Mouse (Mus musculus) kidney, embryonic 15.5 days (tissue): ENCODE measurements around the gene Kcnb1. TPM values are rescaled to one million over a fixed set of nuclear protein-coding genes. Genes with fewer than 3 reads are reported as not detected.

Experiments
- ATAC-seq: fragments of 200-750 bp; cut with Nextera tagmentation; replicated peaks from 2 replicates; pipeline ENCODE4 v1.8.0; 2017; ENCODE audit warnings: moderate TSS enrichment; ENCODE audit not compliant: low FRiP score
- H3K27ac ChIP-seq: fragments of 300-500 bp; sonication (generic); 2 replicates; pipeline ENCODE4 v1.5.1; 2015; ENCODE audit warnings: mild to moderate bottlenecking, inconsistent platforms
- H3K27me3 ChIP-seq: fragments of 300-500 bp; sonication (generic); 2 replicates; pipeline ENCODE4 v1.6.1; 2015; ENCODE audit warnings: inconsistent platforms
- H3K36me3 ChIP-seq: fragments of 300-500 bp; sonication (generic); 2 replicates; pipeline ENCODE4 v1.6.1; 2015; ENCODE audit warnings: inconsistent platforms
- H3K4me1 ChIP-seq: fragments of 300-500 bp; sonication (generic); 2 replicates; pipeline ENCODE4 v1.6.1; 2015; ENCODE audit warnings: inconsistent platforms
- H3K4me2 ChIP-seq: fragments of 300-500 bp; sonication (generic); 2 replicates; pipeline ENCODE4 v1.6.1; 2015; ENCODE audit warnings: moderate library complexity, mild to moderate bottlenecking, inconsistent platforms
- H3K4me3 ChIP-seq: fragments of 300-500 bp; sonication (generic); replicated peaks from 2 replicates; pipeline ENCODE4 v1.5.1; 2015; ENCODE audit warnings: mild to moderate bottlenecking, inconsistent platforms
- H3K9ac ChIP-seq: fragments of 300-500 bp; sonication (generic); 2 replicates; pipeline ENCODE4 v1.6.1; 2015; ENCODE audit warnings: mild to moderate bottlenecking, inconsistent platforms
- H3K9me3 ChIP-seq: fragments of 300-500 bp; sonication (generic); replicated peaks from 2 replicates; pipeline ENCODE4 v1.6.1; 2016; ENCODE audit warnings: inconsistent platforms
- WGBS: fragments of 180-500 bp; shearing (Covaris S2); methylation state at CpG from one replicate; pipeline ENCODE4 v1.1.7; 2015; ENCODE audit warnings: mixed read lengths; 5-methylcytosine and 5-hydroxymethylcytosine counted together
- polyA plus RNA-seq: library from polyadenylated mRNA; unstranded; fragments of >200 nt; fragmentation: Nextera tagmentation; extraction: Ambion mirVana; gene quantifications from 2 replicates; pipeline ENCODE4 v1.2.1, GENCODE M21; 2015

The Kcnb1 gene
- polyA plus RNA-seq, 1 experiment from 2014 or later, result 1.9 TPM

DNA sequence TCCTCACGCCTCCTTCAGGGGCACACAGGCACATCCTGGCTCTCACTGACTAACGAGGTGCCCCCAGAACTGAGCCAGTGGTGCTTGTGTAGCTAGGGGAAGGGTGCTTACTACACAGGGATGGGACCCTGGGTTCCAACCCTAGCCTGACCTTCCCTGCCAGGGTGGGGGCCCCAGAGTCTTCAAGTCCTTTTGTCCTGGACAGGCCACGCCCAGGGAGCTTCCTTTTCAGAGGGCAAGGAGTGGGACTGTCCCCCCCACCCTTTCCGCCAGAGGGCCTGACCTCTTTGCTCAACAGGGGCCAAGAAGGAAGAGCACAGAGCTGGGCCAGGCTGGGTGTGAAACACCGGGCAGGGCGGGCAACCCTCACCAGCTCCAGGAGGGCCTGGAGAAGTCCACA, 68.7 kb downstream of the Kcnb1 start:
- WGBS, result 72% methylated on average over 6 of the region's 6 CpGs
- Histone ChIP-seq H3K4me1 (peaks cover 50% of the 10 kb centered on the region), H3K27ac (no peak overlapping the region), H3K4me2 (no peak overlapping the region), H3K36me3 (no peaks in the 10 kb centered on the region), H3K4me3 (no peak overlapping the region), H3K27me3 (no peaks in the 10 kb centered on the region), H3K9me3 (no peaks in the 10 kb centered on the region), H3K9ac (no peak overlapping the region)
- ATAC-seq, result no peak

GRCm38 (mm10) chr2:167120186-167120830, 69.6 kb downstream of the Kcnb1 start:
- Histone ChIP-seq H3K36me3 (no peaks in the 10 kb centered on the region), H3K4me1 (peaks cover 54% of the 10 kb centered on the region), H3K9me3 (no peaks in the 10 kb centered on the region), H3K4me3 (no peak overlapping the region), H3K4me2 (no peak overlapping the region), H3K27me3 (no peaks in the 10 kb centered on the region), H3K27ac (no peak overlapping the region), H3K9ac (no peak overlapping the region)
- 71% methylated on average over 12 of the region's 12 CpGs for WGBS
- no peak for ATAC-seq

DNA sequence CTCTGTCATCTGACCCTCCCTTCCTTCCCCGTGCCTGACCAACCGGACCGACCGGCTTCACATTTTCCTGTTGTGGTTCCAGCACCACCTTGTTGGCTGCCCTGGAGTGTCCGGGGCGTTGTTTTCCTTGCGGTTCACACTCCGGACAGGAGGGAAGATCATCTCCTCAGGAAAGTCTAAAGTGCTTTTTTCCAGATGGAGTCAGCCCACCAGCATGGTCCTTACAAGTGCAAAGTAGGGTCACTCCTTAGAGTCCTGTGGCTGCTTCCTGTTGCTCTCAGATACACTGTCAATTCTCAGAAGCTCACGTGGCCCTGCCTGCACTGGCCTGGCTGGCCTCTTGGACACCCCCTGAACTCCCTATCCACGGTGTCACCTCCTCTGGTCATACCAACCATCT, 71.9 kb downstream of the Kcnb1 start:
- no peak for ATAC-seq
- H3K4me1 ChIP-seq, result peaks cover 38% of the 10 kb centered on the region
- WGBS, result 29% methylated on average over 10 of the region's 10 CpGs
- no peaks in the 10 kb centered on the region for H3K27me3 ChIP-seq
- H3K4me3 ChIP-seq, result no peak overlapping the region
- H3K4me2 ChIP-seq, result no peak overlapping the region
- H3K27ac ChIP-seq, result no peak overlapping the region
- no peak overlapping the region for H3K9ac ChIP-seq
- no peaks in the 10 kb centered on the region for H3K36me3 ChIP-seq
- H3K9me3 ChIP-seq, result no peaks in the 10 kb centered on the region

DNA sequence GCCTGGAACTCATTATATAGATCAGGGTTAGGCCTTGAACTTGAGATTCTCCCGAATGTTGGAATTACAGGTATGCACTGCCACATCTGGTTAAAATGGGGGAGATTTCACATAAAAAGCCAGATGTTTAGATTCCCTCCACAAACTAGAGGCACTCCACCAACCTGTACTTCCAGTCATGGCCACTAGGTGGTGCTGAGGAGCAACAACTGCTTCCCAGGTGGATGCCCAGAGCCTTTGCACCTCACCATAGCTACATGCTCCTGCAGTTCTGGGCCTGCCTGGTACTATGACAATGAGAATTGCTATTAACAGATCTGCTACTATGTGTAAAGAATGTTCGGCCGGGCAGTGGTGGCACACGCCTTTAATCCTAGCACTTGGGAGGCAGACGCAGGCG, 77.2 kb downstream of the Kcnb1 start:
- Histone ChIP-seq H3K9ac (no peak overlapping the region), H3K27me3 (no peaks in the 10 kb centered on the region), H3K9me3 (no peaks in the 10 kb centered on the region), H3K4me1 (peaks cover 16% of the 10 kb centered on the region), H3K36me3 (no peaks in the 10 kb centered on the region), H3K27ac (no peak overlapping the region), H3K4me3 (no peak overlapping the region), H3K4me2 (no peak overlapping the region)
- 49% methylated on average over 6 of the region's 6 CpGs for WGBS
- ATAC-seq, result 0 out of 2 replicates have a peak, but pooled peaks have one; percentile 38

DNA sequence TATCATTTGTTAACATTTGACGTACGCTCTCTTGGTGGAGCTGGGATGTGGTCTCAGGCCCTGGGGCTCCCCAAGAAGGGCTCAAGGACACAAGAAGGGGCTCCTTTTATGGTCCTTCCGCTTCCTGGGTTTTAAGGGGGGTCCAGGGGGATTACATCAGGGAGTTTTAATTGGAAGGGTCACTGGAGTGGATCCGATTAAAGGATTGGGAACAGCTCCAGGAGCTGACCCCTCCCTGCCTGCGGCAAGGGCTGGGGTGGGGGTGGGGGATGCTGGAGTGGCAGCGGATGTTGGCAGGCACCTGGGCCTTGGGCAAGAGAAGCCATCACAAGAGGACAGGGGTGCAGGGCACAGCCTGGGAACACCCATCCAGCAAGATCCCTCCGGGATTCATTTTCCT, 77.7 kb downstream of the Kcnb1 start:
- Histone ChIP-seq H3K4me3 (no peak overlapping the region), H3K27me3 (no peaks in the 10 kb centered on the region), H3K36me3 (no peaks in the 10 kb centered on the region), H3K9me3 (no peaks in the 10 kb centered on the region), H3K4me1 (peaks cover 13% of the 10 kb centered on the region), H3K27ac (no peak overlapping the region), H3K9ac (no peak overlapping the region), H3K4me2 (no peak overlapping the region)
- ATAC-seq, result no peak
- WGBS, result 48% methylated on average over 7 of the region's 7 CpGs

- no peak for ATAC-seq
- Histone ChIP-seq H3K9ac (no peak overlapping the region), H3K36me3 (peaks cover 14% of the 10 kb centered on the region; the same call in 1 of the 2 replicates), H3K27ac (no peak overlapping the region), H3K9me3 (no peaks in the 10 kb centered on the region), H3K27me3 (no peaks in the 10 kb centered on the region), H3K4me3 (no peak overlapping the region), H3K4me1 (peaks cover 9% of the 10 kb centered on the region), H3K4me2 (no peak overlapping the region)
- WGBS, result 77% methylated on average over 8 of the region's 8 CpGs
These were observed 80.4 kb downstream of the Kcnb1 start for GRCm38 (mm10) chr2:167109506-167109905.

GRCm38 (mm10) chr2:167103546-167103945, 86.4 kb downstream of the Kcnb1 start:
- Histone ChIP-seq H3K4me1 (peaks cover 6% of the 10 kb centered on the region; the same call in 1 of the 2 replicates), H3K9ac (no peak overlapping the region), H3K4me2 (no peak overlapping the region), H3K27ac (no peak overlapping the region), H3K36me3 (peaks cover 14% of the 10 kb centered on the region; the same call in 1 of the 2 replicates), H3K9me3 (no peaks in the 10 kb centered on the region), H3K4me3 (no peak overlapping the region), H3K27me3 (no peaks in the 10 kb centered on the region)
- WGBS, result 65% methylated on average over 7 of the region's 7 CpGs
- no peak for ATAC-seq

GRCm38 (mm10) chr2:167101743-167102441, 88.1 kb downstream of the Kcnb1 start:
- peaks cover 14% of the 10 kb centered on the region; the same call in 1 of the 2 replicates for H3K36me3 ChIP-seq
- no peak for ATAC-seq
- no peaks in the 10 kb centered on the region for H3K27me3 ChIP-seq
- no peaks in the 10 kb centered on the region for H3K9me3 ChIP-seq
- peaks cover 6% of the 10 kb centered on the region; the same call in 1 of the 2 replicates for H3K4me1 ChIP-seq
- 72% methylated on average over 17 of the region's 17 CpGs for WGBS
- H3K4me2 ChIP-seq, result no peak overlapping the region
- no peak overlapping the region for H3K4me3 ChIP-seq
- H3K9ac ChIP-seq, result no peak overlapping the region
- no peak overlapping the region for H3K27ac ChIP-seq

DNA sequence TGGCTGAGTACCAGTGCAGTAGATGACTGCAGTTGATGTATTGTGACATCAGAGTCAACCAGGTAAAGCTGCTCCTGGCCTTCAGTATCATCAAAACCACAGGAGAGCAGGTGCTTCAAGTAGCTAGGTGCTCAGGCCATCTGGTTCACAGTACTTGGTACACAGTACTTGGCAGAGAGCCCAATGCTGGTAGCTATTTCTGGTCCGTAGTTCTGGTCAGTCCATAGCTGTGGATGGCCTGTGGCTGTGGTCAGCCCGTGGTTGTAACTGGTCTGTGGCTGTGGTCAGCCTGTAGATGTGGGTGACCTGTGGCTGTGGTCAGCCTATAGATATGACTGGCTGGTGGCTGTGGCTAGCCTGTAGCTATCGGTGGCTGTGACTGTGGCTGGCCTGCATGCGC, 95.3 kb downstream of the Kcnb1 start:
- no peak overlapping the region for H3K27ac ChIP-seq
- no peaks in the 10 kb centered on the region for H3K4me1 ChIP-seq
- no peaks in the 10 kb centered on the region for H3K36me3 ChIP-seq
- H3K9ac ChIP-seq, result no peak overlapping the region
- H3K4me2 ChIP-seq, result no peak overlapping the region
- H3K4me3 ChIP-seq, result no peak overlapping the region
- H3K27me3 ChIP-seq, result no peaks in the 10 kb centered on the region
- no peaks in the 10 kb centered on the region for H3K9me3 ChIP-seq
- WGBS, result 90% methylated on average over 4 of the region's 4 CpGs
- no peak for ATAC-seq

GRCm38 (mm10) chr2:167093171-167093900, 96.6 kb downstream of the Kcnb1 start:
- ATAC-seq, result no peak
- no peaks in the 10 kb centered on the region for H3K27me3 ChIP-seq
- 87% methylated on average over 13 of the region's 13 CpGs for WGBS

GRCm38 (mm10) chr2:167090271-167090670, 99.7 kb downstream of the Kcnb1 start:
- H3K9ac ChIP-seq, result no peak overlapping the region
- no peaks in the 10 kb centered on the region for H3K27me3 ChIP-seq
- no peak overlapping the region for H3K4me3 ChIP-seq
- no peaks in the 10 kb centered on the region for H3K9me3 ChIP-seq
- no peak overlapping the region for H3K27ac ChIP-seq
- no peaks in the 10 kb centered on the region for H3K36me3 ChIP-seq
- peaks cover 6% of the 10 kb centered on the region; the same call in 1 of the 2 replicates for H3K4me1 ChIP-seq
- H3K4me2 ChIP-seq, result no peak overlapping the region
- 81% methylated on average over 1 of the region's 1 CpGs for WGBS
- no peak for ATAC-seq

More at GRCm38 (mm10) chr2:167093171-167093900, 96.6 kb downstream of the Kcnb1 start:
- Histone ChIP-seq H3K9me3 (no peaks in the 10 kb centered on the region), H3K9ac (no peak overlapping the region), H3K4me2 (no peak overlapping the region), H3K36me3 (no peaks in the 10 kb centered on the region), H3K4me1 (no peaks in the 10 kb centered on the region), H3K4me3 (no peak overlapping the region), H3K27ac (no peak overlapping the region)

DNA sequence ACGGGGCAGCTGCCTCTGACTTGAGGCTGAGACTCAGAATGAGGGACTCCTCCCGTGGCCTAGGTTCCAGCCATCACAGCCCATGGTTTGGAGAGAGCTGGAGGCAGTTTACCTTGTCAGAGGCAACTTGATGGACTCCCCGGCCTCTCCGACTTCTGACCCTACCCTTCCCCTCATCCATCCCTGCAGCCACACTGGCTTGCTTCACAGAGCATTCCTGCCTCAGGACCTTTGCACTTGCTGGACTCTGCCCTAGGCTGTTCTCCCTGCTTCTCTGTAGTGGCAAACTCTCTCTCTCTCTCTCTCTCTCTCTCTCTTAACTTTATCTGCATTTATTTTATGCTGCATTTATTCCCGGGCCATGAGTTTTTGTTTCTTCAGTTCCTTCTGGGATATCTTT, 103.1 kb downstream of the Kcnb1 start:
- H3K27ac ChIP-seq, result no peak overlapping the region
- H3K4me3 ChIP-seq, result no peak overlapping the region
- H3K27me3 ChIP-seq, result no peaks in the 10 kb centered on the region
- peaks cover 11% of the 10 kb centered on the region for H3K4me1 ChIP-seq
- no peaks in the 10 kb centered on the region for H3K36me3 ChIP-seq
- ATAC-seq, result no peak
- no peak overlapping the region for H3K9ac ChIP-seq
- 72% methylated on average over 5 of the region's 5 CpGs for WGBS
- H3K4me2 ChIP-seq, result no peak overlapping the region
- H3K9me3 ChIP-seq, result no peaks in the 10 kb centered on the region
